Mouse (Mus musculus) myocyte (in vitro differentiated cells): ENCODE data around the gene Vmn1r85. TPM values are rescaled to one million over a fixed set of nuclear protein-coding genes. Genes with fewer than 3 reads are reported as not detected.
"Not testable (repeated sequence)": the region's sequence is repeated elsewhere in the genome, so short reads cannot be mapped to it uniquely, and the experiment has no call there.

Experiments used
- H3K27me3 ChIP-seq: one replicate; pipeline ENCODE4 v1.6.1; 2011; ENCODE audit not compliant: control insufficient read depth, insufficient read depth, insufficient read length
- H3K36me3 ChIP-seq: one replicate; pipeline ENCODE4 v1.6.1; 2011; ENCODE audit not compliant: control insufficient read depth, insufficient read depth
- H3K4me2 ChIP-seq: one replicate; pipeline ENCODE4 v1.6.1; 2011; ENCODE audit warnings: low read depth, control low read depth
- H3K4me3 ChIP-seq: one replicate; pipeline ENCODE4 v1.5.1; 2011; ENCODE audit warnings: mild to moderate bottlenecking, control low read depth, moderate library complexity
- H3K79me2 ChIP-seq: one replicate; pipeline ENCODE4 v1.6.1; 2011; ENCODE audit not compliant: control insufficient read depth, insufficient read depth
- H3ac ChIP-seq: one replicate; pipeline ENCODE4 v1.6.1; 2011; ENCODE audit not compliant: control insufficient read depth, insufficient read length
- CEBPB ChIP-seq: IDR thresholded peaks from 2 replicates; pipeline ENCODE4 v1.6.1; 2011; ENCODE audit warnings: mild to moderate bottlenecking, moderate library complexity; ENCODE audit not compliant: poor library complexity, insufficient read depth, severe bottlenecking
- E2F4 ChIP-seq: IDR thresholded peaks from one replicate; pipeline ENCODE4 v1.6.1; 2011; ENCODE audit warnings: mild to moderate bottlenecking, control low read depth, moderate library complexity; ENCODE audit not compliant: insufficient read depth
- MAX ChIP-seq: IDR thresholded peaks from one replicate; pipeline ENCODE4 v1.6.1; 2011; ENCODE audit warnings: low read depth, mild to moderate bottlenecking, control low read depth
- MYOD1 ChIP-seq, 3 experiments: IDR thresholded peaks; one replicate each; pipeline ENCODE4 v1.6.1; 2011; ENCODE audit warnings: control low read depth in 2 of 3, low read depth in 2 of 3, mild to moderate bottlenecking in 2 of 3, moderate library complexity in 1 of 3; ENCODE audit not compliant: insufficient read length in 2 of 3, control insufficient read depth in 1 of 3
- MYOG ChIP-seq, 3 experiments: IDR thresholded peaks; one replicate each; pipeline ENCODE4 v1.6.1; 2011; ENCODE audit warnings: control low read depth in 2 of 3, low read depth in 2 of 3, mild to moderate bottlenecking in 2 of 3; ENCODE audit not compliant: insufficient read length in 2 of 3, control insufficient read depth in 1 of 3, insufficient read depth in 1 of 3
- POLR2A ChIP-seq: IDR thresholded peaks from one replicate; pipeline ENCODE4 v1.6.1; 2011; ENCODE audit warnings: low read depth, mild to moderate bottlenecking, control low read depth, moderate library complexity; ENCODE audit not compliant: insufficient read length
- POLR2AphosphoS2 ChIP-seq: IDR thresholded peaks from one replicate; pipeline ENCODE4 v1.6.1; 2011; ENCODE audit warnings: low read depth, control low read depth; ENCODE audit not compliant: insufficient read length
- REST ChIP-seq: IDR thresholded peaks from one replicate; pipeline ENCODE4 v1.6.1; 2011; ENCODE audit warnings: mild to moderate bottlenecking, control low read depth, moderate library complexity; ENCODE audit not compliant: insufficient read depth, insufficient read length
- SRF ChIP-seq: IDR thresholded peaks from one replicate; pipeline ENCODE4 v1.6.1; 2011; ENCODE audit warnings: low read depth; ENCODE audit not compliant: control insufficient read depth, insufficient read length
- TCF12 ChIP-seq: IDR thresholded peaks from one replicate; pipeline ENCODE4 v1.6.1; 2011; ENCODE audit warnings: mild to moderate bottlenecking, control low read depth; ENCODE audit not compliant: poor library complexity, insufficient read depth, severe bottlenecking
- TCF3 ChIP-seq: IDR thresholded peaks from one replicate; pipeline ENCODE4 v1.6.1; 2011; ENCODE audit warnings: low read depth, control low read depth; ENCODE audit not compliant: insufficient read length
- USF1 ChIP-seq: IDR thresholded peaks from one replicate; pipeline ENCODE4 v1.6.1; 2011; ENCODE audit warnings: low read depth, mild to moderate bottlenecking, control low read depth, moderate library complexity
- polyA plus RNA-seq: library from polyadenylated mRNA; unstranded; fragments of >200 nt; fragmentation: generic; extraction: Trizol; gene quantifications from one replicate; pipeline ENCODE4 v1.2.1, GENCODE M21; 2012; ENCODE audit warnings: missing spikeins

The Vmn1r85 gene
- polyA plus RNA-seq, result not detected

- no peak within 1 kb of the TSS for H3K4me2 ChIP-seq
- no peak within 1 kb of the TSS for H3ac ChIP-seq
- H3K79me2 ChIP-seq, result no peaks in the 10 kb centered on the region
- H3K36me3 ChIP-seq, result no peaks in the 10 kb centered on the region
- H3K27me3 ChIP-seq, result no peaks in the 10 kb centered on the region
- no peak within 1 kb of the TSS for H3K4me3 ChIP-seq
- TF ChIP-seq MYOD1 (IDR thresholded peaks at IDR 0.05; ENCODE audit: control insufficient read depth in 1 of 3, insufficient read length in 2 of 3, low read depth in 2 of 3) (no peak), TCF3 (no peak), E2F4 (no peak), POLR2AphosphoS2 (no peak), CEBPB (no peak)
Measured at GRCm38 (mm10) chr7:13095073-13095472, at the start of gene Vmn1r85. TSS of gene Vmn1r85 (minus strand) at chr7:13095173.

GRCm38 (mm10) chr7:13140057-13140456, 45.1 kb upstream of the Vmn1r85 start, which contains the start of gene Vmn1r87:
TSS of gene Vmn1r87 (minus strand) at chr7:13140157.
- no peak within 1 kb of the TSS for H3K4me2 ChIP-seq
- no peaks in the 10 kb centered on the region for H3K36me3 ChIP-seq
- H3ac ChIP-seq, result no peak within 1 kb of the TSS
- H3K27me3 ChIP-seq, result no peaks in the 10 kb centered on the region
- H3K79me2 ChIP-seq, result no peaks in the 10 kb centered on the region
- H3K4me3 ChIP-seq, result no peak within 1 kb of the TSS
- TF ChIP-seq E2F4 (no peak), MYOG (IDR thresholded peaks at IDR 0.05; ENCODE audit: control insufficient read depth in 1 of 3, insufficient read depth in 1 of 3, insufficient read length in 2 of 3, low read depth in 2 of 3) (no peak), TCF12 (no peak), SRF (no peak), USF1 (no peak), CEBPB (no peak), TCF3 (no peak), MAX (no peak), POLR2A (no peak), POLR2AphosphoS2 (no peak), MYOD1 (IDR thresholded peaks at IDR 0.05; ENCODE audit: control insufficient read depth in 1 of 3, insufficient read length in 2 of 3, low read depth in 2 of 3) (no peak), REST (no peak)

- no peaks in the 10 kb centered on the region for H3K36me3 ChIP-seq
- H3ac ChIP-seq, result no peak overlapping the region
- TF ChIP-seq REST (no peak), POLR2AphosphoS2 (no peak), MYOG (IDR thresholded peaks at IDR 0.05; ENCODE audit: control insufficient read depth in 1 of 3, insufficient read depth in 1 of 3, insufficient read length in 2 of 3, low read depth in 2 of 3) (no peak), POLR2A (no peak), E2F4 (no peak), MAX (no peak), TCF12 (no peak), TCF3 (no peak), USF1 (no peak), CEBPB (no peak), MYOD1 (IDR thresholded peaks at IDR 0.05; ENCODE audit: control insufficient read depth in 1 of 3, insufficient read length in 2 of 3, low read depth in 2 of 3) (no peak), SRF (no peak)
- H3K27me3 ChIP-seq, result no peaks in the 10 kb centered on the region
- H3K4me3 ChIP-seq, result no peak overlapping the region
- H3K79me2 ChIP-seq, result no peaks in the 10 kb centered on the region
- no peak overlapping the region for H3K4me2 ChIP-seq
Measured at GRCm38 (mm10) chr7:13137340-13137739, 42.4 kb upstream of the Vmn1r85 start.

- Histone ChIP-seq H3K4me3 (no peak overlapping the region), H3K79me2 (no peaks in the 10 kb centered on the region), H3ac (no peak overlapping the region), H3K27me3 (no peaks in the 10 kb centered on the region), H3K36me3 (no peaks in the 10 kb centered on the region), H3K4me2 (no peak overlapping the region)
- TF ChIP-seq REST, result no peak
Measured at GRCm38 (mm10) chr7:13131856-13132255, 36.9 kb upstream of the Vmn1r85 start.

GRCm38 (mm10) chr7:13123554-13124153, 28.7 kb upstream of the Vmn1r85 start:
- not testable (repeated sequence) for H3K27me3 ChIP-seq, H3K79me2 ChIP-seq, H3ac ChIP-seq, H3K36me3 ChIP-seq, H3K4me2 ChIP-seq
- peak overlapping the region; percentile 16 for H3K4me3 ChIP-seq
